Mouse (Mus musculus): Measurements from ENCODE around the gene Lpin2. TPM values are rescaled to one million over a fixed set of nuclear protein-coding genes. Genes with fewer than 3 reads are reported as not detected.

Gene Lpin2
- polyA plus RNA-seq, 1 experiment, result 133 TPM

DNA sequence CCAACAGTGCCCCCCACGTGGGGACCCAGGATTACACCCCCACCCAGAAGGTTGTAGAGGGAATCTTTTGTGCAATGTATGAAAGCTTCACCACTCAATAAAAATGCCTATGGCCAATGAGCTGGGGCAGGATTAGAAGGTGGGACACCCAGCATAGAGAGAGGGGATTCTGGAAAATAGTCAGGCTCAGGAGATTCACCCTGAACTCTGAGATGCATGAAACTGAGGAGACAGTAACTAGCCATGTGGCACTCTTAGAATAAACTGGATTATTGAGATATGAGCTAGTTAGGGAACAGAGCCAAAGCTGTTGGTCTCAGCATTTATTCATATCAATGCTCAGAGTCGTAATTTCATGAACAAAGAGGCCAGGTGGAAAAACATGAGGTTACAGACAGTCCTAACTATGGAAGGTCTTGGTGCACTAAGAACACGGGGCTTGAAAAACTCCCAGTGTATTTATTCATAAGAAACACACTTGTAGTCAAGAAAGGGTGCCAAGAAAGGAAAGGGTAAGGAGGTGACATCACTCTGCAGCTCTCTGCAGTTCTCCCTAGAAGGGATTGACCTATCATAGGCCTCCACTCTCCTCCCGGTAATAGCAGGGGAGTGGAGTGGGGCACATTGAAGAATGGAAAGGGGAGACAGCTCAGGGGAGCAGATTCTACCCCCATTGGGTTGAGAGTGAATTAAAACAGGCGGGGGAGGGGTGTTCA, 83.1 kb downstream of the Lpin2 start:
- peaks cover 61% of the 10 kb centered on the region for H3K4me1 ChIP-seq (ENCODE audit: control insufficient read depth, insufficient read depth, low read length)
- peak overlapping the region; percentile 53 for H3K27ac ChIP-seq (ENCODE audit: insufficient read depth, low read depth, low read length)
- TF ChIP-seq POLR2A (IDR thresholded peaks at IDR 0.05; ENCODE audit: borderline replicate concordance, low read depth, low read length) (no peak), CTCF (IDR thresholded peaks at IDR 0.05; ENCODE audit: low read depth, low read length) (no peak)
- no peak overlapping the region for H3K4me3 ChIP-seq (ENCODE audit: insufficient read depth, low read length)

DNA sequence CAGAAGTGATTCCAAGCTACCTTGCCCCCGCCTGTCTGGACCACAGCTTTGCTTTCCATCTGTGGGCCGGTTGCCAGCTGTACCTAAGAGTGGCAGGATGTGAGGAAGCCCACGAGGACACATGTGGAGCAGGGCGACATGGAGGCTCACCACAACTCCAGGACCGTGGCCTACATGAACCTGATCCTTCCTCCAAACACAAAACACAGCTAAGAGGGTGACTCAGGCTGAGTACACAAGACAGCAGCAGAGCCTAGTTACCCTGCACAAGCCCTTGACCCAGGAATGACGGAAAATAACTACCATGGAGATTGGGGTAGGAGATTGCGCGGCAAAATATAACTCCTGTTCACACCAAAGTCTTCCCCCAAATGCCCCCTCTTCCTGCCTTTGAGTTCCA, 85.0 kb downstream of the Lpin2 start:
- Histone ChIP-seq H3K27ac (ENCODE audit: insufficient read depth, low read depth, low read length) (no peak overlapping the region), H3K4me1 (ENCODE audit: control insufficient read depth, insufficient read depth, low read length) (peaks cover 46% of the 10 kb centered on the region), H3K4me3 (ENCODE audit: insufficient read depth, low read length) (no peak overlapping the region)
- TF ChIP-seq POLR2A (IDR thresholded peaks at IDR 0.05; ENCODE audit: borderline replicate concordance, low read depth, low read length), result no peak
- TF ChIP-seq CTCF (IDR thresholded peaks at IDR 0.05; ENCODE audit: low read depth, low read length), result no peak

DNA sequence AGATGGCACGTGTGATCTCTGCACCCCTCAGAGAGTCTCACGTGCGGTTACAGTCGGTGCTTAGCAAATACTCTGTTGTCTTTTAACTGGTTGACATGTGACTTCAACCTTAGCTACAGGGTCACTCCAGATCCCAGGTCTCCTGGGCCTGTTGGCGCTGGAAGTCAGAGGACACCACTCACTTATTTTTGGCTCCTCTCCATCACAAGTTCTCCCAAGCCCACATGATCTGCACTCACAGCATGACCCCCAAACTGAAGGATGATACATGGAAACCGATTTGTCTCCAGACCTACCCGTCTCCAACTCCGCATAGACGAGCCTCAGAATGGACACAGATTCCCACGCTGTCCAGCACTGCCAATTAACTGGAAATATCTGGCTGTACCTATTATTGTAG, 85.8 kb downstream of the Lpin2 start:
- Histone ChIP-seq H3K4me3 (ENCODE audit: insufficient read depth, low read length) (no peak overlapping the region), H3K27ac (ENCODE audit: insufficient read depth, low read depth, low read length) (no peak overlapping the region), H3K4me1 (ENCODE audit: control insufficient read depth, insufficient read depth, low read length) (peaks cover 40% of the 10 kb centered on the region)
- no peak for TF ChIP-seq CTCF (IDR thresholded peaks at IDR 0.05; ENCODE audit: low read depth, low read length)
- TF ChIP-seq POLR2A (IDR thresholded peaks at IDR 0.05; ENCODE audit: borderline replicate concordance, low read depth, low read length), result no peak

DNA sequence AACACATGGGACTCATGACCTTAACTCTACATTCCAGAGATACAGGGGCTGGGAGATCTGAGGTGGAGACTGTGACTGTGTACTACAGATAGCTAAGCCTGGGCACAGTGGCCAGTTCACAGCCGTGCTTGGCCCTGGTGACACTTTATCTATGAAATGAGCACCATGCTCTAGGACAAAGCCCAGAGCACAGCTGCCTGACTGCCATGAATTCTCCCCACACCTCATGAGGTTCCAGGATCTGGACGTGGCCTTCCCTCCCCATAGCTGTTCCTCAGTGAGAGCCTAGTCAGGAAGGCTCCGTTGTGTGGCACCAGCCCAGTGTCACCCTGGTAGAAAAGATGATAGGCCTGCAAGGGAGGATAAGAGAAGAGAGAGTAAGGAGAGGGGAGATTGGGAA, 86.2 kb downstream of the Lpin2 start:
- H3K4me3 ChIP-seq (ENCODE audit: insufficient read depth, low read length), result no peak overlapping the region
- H3K4me1 ChIP-seq (ENCODE audit: control insufficient read depth, insufficient read depth, low read length), result peaks cover 35% of the 10 kb centered on the region
- H3K27ac ChIP-seq (ENCODE audit: insufficient read depth, low read depth, low read length), result no peak overlapping the region
- TF ChIP-seq CTCF (IDR thresholded peaks at IDR 0.05; ENCODE audit: low read depth, low read length) (no peak), POLR2A (IDR thresholded peaks at IDR 0.05; ENCODE audit: borderline replicate concordance, low read depth, low read length) (no peak)

DNA sequence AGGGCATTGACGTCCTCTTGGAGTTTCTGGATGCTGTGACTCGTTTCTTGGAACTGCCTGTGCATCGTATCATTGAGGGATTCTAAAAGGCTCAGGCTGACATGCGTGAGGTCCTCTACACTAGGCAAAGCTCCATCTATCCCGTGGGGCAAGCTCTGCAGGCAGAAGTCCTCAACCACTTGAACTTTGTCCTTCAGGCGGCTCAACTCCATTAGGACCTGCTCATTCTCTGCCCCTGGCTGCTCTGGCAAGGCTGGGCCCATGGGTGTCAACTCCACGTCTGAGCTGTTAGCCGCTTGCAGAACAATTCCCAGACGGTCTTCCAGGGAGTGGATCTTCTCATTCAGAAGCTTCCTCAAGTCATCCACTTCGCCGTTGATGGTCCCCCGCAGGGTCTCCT, 91.5 kb downstream of the Lpin2 start:
- Histone ChIP-seq H3K27ac (ENCODE audit: insufficient read depth, low read depth, low read length) (no peak overlapping the region), H3K4me3 (ENCODE audit: insufficient read depth, low read length) (no peak overlapping the region), H3K4me1 (ENCODE audit: control insufficient read depth, insufficient read depth, low read length) (peaks cover 18% of the 10 kb centered on the region)
- TF ChIP-seq POLR2A (IDR thresholded peaks at IDR 0.05; ENCODE audit: borderline replicate concordance, low read depth, low read length), result no peak
- no peak for TF ChIP-seq CTCF (IDR thresholded peaks at IDR 0.05; ENCODE audit: low read depth, low read length)

DNA sequence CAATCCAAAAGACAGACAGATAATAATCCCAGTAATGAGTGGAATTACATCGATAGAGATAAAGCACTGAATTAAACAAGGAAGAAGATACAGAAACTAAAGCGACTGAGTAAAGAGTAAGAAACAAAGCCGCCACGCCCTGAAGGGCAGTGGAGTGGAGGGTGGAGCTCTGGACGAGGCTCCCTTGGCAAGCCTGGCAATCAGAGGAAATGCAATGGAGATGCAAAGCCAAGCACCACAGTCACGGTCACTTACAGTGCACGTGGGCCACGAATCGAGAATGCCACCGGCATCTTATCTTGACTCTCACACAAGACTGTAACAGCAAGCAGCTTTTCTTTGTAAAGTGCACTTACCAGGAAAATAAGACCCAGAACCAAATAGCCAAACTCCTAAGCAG, 94.4 kb downstream of the Lpin2 start:
- Histone ChIP-seq H3K27ac (ENCODE audit: insufficient read depth, low read depth, low read length) (no peak overlapping the region), H3K4me3 (ENCODE audit: insufficient read depth, low read length) (no peak overlapping the region), H3K4me1 (ENCODE audit: control insufficient read depth, insufficient read depth, low read length) (peaks cover 15% of the 10 kb centered on the region)
- TF ChIP-seq POLR2A (IDR thresholded peaks at IDR 0.05; ENCODE audit: borderline replicate concordance, low read depth, low read length) (no peak), CTCF (IDR thresholded peaks at IDR 0.05; ENCODE audit: low read depth, low read length) (no peak)

DNA sequence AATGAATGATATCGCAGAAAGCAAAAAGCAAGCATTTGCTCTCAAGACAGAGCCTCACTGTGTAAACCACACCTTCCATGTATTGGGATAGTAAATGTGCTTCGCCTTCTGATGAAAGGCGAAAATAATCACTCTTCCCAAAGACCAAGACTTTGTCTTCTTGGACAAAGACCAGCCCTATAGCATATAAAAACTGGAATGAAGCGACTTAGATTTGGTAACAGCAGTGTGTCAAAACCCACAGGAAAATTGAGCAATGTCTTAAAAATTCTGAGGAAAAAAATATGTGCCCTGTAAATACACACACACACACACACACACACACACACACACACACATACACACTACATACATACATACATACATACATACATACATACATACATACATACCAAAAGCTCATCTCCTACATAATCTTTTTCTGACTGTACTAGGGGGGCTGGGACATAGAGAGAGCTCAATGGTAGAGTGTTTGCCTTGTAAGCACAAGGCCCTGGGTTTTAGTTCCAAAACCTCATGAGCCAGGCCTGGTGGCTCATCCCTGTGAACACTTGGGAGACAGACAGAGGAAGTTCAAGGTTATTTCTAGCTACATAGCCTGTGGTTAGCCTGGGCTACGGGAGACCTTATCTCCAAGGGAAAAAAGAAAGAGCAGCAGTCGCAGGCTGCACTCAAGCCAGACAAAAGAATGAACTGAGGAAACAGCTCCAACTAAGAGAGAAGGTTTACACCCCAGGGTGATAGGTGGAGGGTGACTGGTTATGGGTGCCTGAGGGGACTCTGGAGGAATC, 95.5 kb downstream of the Lpin2 start:
- peak overlapping the region; percentile 26; the same call in 1 of the 2 replicates for H3K27ac ChIP-seq (ENCODE audit: insufficient read depth, low read depth, low read length)
- peaks cover 16% of the 10 kb centered on the region for H3K4me1 ChIP-seq (ENCODE audit: control insufficient read depth, insufficient read depth, low read length)
- no peak overlapping the region for H3K4me3 ChIP-seq (ENCODE audit: insufficient read depth, low read length)
- no peak for TF ChIP-seq POLR2A (IDR thresholded peaks at IDR 0.05; ENCODE audit: borderline replicate concordance, low read depth, low read length)
- no peak for TF ChIP-seq CTCF (IDR thresholded peaks at IDR 0.05; ENCODE audit: low read depth, low read length)

DNA sequence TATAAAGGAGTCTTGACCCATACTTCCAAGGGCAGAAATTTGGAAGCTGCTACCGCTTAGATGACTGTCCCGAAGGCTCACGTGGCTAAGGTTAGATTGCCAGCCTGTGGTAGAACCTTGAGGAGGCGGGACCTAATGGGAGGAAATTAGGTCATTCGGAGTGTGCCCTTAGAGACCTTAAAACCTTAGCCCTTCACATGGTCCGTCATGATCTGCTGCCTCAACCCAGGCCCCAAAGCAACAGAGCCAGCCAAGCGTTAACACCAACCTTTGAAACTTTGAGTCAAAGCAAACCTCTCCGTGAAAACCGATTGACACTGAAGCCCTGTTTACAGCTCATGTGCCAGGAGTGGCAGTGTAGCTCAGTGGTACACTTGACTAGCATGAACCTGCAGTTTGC, 100.4 kb downstream of the Lpin2 start:
- Histone ChIP-seq H3K4me1 (ENCODE audit: control insufficient read depth, insufficient read depth, low read length) (peaks cover 37% of the 10 kb centered on the region), H3K4me3 (ENCODE audit: insufficient read depth, low read length) (no peak overlapping the region), H3K27ac (ENCODE audit: insufficient read depth, low read depth, low read length) (no peak overlapping the region)
- TF ChIP-seq POLR2A (IDR thresholded peaks at IDR 0.05; ENCODE audit: borderline replicate concordance, low read depth, low read length) (no peak), CTCF (IDR thresholded peaks at IDR 0.05; ENCODE audit: low read depth, low read length) (no peak)

DNA sequence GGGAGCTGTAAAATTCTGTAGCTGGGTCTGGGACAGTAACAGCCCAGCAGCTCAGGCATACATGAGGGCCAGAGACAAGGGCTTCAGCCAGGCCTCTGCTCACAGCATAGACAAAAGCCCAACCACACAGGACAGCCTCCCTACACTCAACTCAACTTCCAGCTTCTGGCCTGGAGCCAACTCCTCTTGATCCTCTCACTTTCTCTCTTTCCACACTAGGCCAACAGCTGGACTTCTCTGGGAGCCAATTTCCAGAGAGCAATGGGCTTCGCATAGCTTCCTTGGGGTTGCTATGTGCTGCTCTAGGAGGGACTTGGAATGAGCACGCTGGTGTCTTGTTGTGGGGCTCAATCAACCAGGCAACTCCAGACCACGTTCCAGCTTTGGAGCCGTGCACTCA, 100.9 kb downstream of the Lpin2 start:
- no peak for TF ChIP-seq POLR2A (IDR thresholded peaks at IDR 0.05; ENCODE audit: borderline replicate concordance, low read depth, low read length)
- H3K4me1 ChIP-seq (ENCODE audit: control insufficient read depth, insufficient read depth, low read length), result peaks cover 36% of the 10 kb centered on the region
- H3K27ac ChIP-seq (ENCODE audit: insufficient read depth, low read depth, low read length), result no peak overlapping the region
- no peak overlapping the region for H3K4me3 ChIP-seq (ENCODE audit: insufficient read depth, low read length)

DNA sequence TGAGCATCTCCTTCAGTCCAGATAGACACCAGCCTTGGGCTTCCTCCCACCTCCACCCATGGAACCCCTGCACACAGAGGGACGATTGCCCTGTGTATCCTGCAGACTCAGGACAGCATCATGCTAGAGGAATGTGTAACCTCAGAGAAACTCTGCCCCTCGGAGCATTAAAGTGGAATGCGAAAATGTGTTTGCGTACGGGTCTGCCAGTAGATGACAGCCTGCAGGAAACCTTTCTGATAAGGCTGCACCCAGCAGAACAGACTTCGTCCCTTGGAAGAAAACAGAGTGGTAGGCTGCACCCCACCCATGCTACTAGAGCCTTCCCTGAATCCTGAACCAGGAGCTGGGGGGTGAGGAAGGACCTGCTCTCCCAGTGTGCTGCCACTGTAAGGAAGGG, 102.5 kb downstream of the Lpin2 start:
- TF ChIP-seq CTCF (IDR thresholded peaks at IDR 0.05; ENCODE audit: low read depth, low read length) (no peak), POLR2A (IDR thresholded peaks at IDR 0.05; ENCODE audit: borderline replicate concordance, low read depth, low read length) (no peak)
- no peak overlapping the region for H3K27ac ChIP-seq (ENCODE audit: insufficient read depth, low read depth, low read length)
- H3K4me1 ChIP-seq (ENCODE audit: control insufficient read depth, insufficient read depth, low read length), result peaks cover 44% of the 10 kb centered on the region

More for the DNA sequence above, 102.5 kb downstream of the Lpin2 start:
- H3K4me3 ChIP-seq (ENCODE audit: insufficient read depth, low read length), result no peak overlapping the region
